Mouse (Mus musculus): ENCODE measurements at regions not wholly inside any gene's neighbourhood (a gene's known extent, or its start where the extent isn't known, plus 50 kb on each side); places are given as distances from the start of the nearest gene placed in this dataset.

GRCm38 (mm10) chr4:9218380-9218779 is 979.5 kb upstream of the Car8 start:
- intact Hi-C loops (cut with DNase I), result no loop called here
- no peak for DNase-seq

- DNase-seq, result no peak
- intact Hi-C loops (cut with DNase I), result no loop called here
Measured at GRCm38 (mm10) chr4:9208606-9209005, 969.8 kb upstream of the Car8 start.

GRCm38 (mm10) chr4:9200012-9200411 is 961.2 kb upstream of the Car8 start:
- intact Hi-C loops (cut with DNase I), result no loop called here
- no peak for DNase-seq

GRCm38 (mm10) chr4:9196435-9196834 is 957.6 kb upstream of the Car8 start:
- intact Hi-C loops (cut with DNase I), result no loop called here
- DNase-seq, result no peak

- intact Hi-C loops (cut with DNase I), result no loop called here
- no peak for DNase-seq
Measured at GRCm38 (mm10) chr4:9193121-9193520, 954.3 kb upstream of the Car8 start.

GRCm38 (mm10) chr4:9185156-9185875 is 946.5 kb upstream of the Car8 start:
- peak in 1 of 2 experiments; percentile 5 for DNase-seq
- intact Hi-C loops (cut with DNase I), result no loop called here

GRCm38 (mm10) chr4:9184451-9185121 is 945.7 kb upstream of the Car8 start:
- intact Hi-C loops (cut with DNase I), result no loop called here
- peak; percentile 18 to 48 for DNase-seq

- intact Hi-C loops (cut with DNase I), result no loop called here
- DNase-seq, result no peak
Measured at GRCm38 (mm10) chr4:9174365-9174764, 935.5 kb upstream of the Car8 start.

GRCm38 (mm10) chr4:9162374-9162773 is 923.5 kb upstream of the Car8 start:
- intact Hi-C loops (cut with DNase I), result no loop called here
- DNase-seq, result no peak

GRCm38 (mm10) chr4:9161814-9162133 is 922.9 kb upstream of the Car8 start:
- intact Hi-C loops (cut with DNase I), result no loop called here
- no peak for DNase-seq

- intact Hi-C loops (cut with DNase I), result no loop called here
- no peak for DNase-seq
Measured at GRCm38 (mm10) chr4:9161068-9161813, 922.4 kb upstream of the Car8 start.

GRCm38 (mm10) chr4:9147732-9148131 is 908.9 kb upstream of the Car8 start:
- DNase-seq, result no peak
- intact Hi-C loops (cut with DNase I), result no loop called here

- no peak for DNase-seq
- intact Hi-C loops (cut with DNase I), result no loop called here
Measured at GRCm38 (mm10) chr4:9144226-9145215, 905.7 kb upstream of the Car8 start.

- DNase-seq, result no peak
- intact Hi-C loops (cut with DNase I), result no loop called here
Measured at GRCm38 (mm10) chr4:9143087-9143486, 904.2 kb upstream of the Car8 start.

GRCm38 (mm10) chr4:9141946-9142683 is 903.3 kb upstream of the Car8 start:
- no peak for DNase-seq

GRCm38 (mm10) chr4:9140691-9141090 is 901.9 kb upstream of the Car8 start:
- intact Hi-C loops (cut with DNase I), result no loop called here
- DNase-seq, result no peak

More at GRCm38 (mm10) chr4:9141946-9142683, 903.3 kb upstream of the Car8 start:
- intact Hi-C loops (cut with DNase I), result no loop called here

- DNase-seq, result no peak
- intact Hi-C loops (cut with DNase I), result loop anchor here (5.0 kb wide), 2 partner anchors 146 to 426 kb away; no protein-coding TSS in a partner anchor
Measured at GRCm38 (mm10) chr4:9136657-9137056, 897.8 kb upstream of the Car8 start.

- DNase-seq, result peak; percentile 30 to 46
- intact Hi-C loops (cut with DNase I), result loop anchor here (5.0 kb wide), 2 partner anchors 146 to 426 kb away; no protein-coding TSS in a partner anchor
Measured at GRCm38 (mm10) chr4:9136188-9136569, 897.3 kb upstream of the Car8 start.

- intact Hi-C loops (cut with DNase I), result loop anchor here (2.0 to 5.0 kb wide), 4 partner anchors 147 to 427 kb away; no protein-coding TSS in a partner anchor
- peak; percentile 94 to 98 for DNase-seq
Measured at GRCm38 (mm10) chr4:9135481-9136187, 896.8 kb upstream of the Car8 start.
